Mouse (Mus musculus): ENCODE measurements around the gene Dnase2a.

DNA sequence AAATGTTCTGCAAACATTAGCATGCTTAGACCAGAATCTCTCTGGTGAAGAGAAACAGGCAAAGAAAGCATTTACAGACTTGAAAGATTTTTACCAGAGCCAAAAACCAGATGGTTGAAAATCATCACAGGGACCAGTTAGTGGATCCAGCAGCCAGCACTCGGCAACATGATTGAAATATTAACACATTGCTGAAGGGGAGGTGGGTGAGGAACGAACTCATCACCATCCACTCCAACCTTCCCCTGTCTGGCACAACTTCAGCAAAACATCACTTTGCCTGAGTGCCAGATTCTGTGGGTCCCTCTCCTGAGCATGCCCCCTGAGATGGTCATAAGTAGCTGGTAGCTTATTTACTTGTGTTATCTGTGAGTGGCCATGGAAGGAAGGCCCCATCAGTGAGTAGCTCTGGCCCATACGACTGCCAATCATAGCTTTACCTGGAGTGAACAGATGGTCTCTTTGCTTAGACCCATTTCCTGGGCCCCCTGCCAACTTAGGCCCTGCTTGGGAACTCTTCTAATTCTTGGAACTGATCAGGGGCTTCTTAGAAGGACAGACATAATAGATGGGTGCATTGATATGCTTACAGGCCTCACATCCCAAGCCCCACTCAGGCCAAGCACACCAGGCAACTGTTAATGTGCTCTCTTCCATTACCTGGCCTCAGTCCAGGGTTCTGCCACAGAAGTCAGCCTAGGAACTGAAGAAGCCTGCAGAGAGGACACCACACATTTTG, 30.9 kb upstream of the Dnase2a start:
- TF ChIP-seq CTCF (IDR thresholded peaks at IDR 0.05 in 2 of 3, conservative IDR thresholded peaks at IDR 0.05 in 1 of 3; ENCODE audit: control insufficient read depth in 1 of 3, insufficient read depth in 1 of 3, low read depth in 2 of 3, low read length in 3 of 3, poor library complexity in 1 of 3, severe bottlenecking in 1 of 3) = no peak
- TF ChIP-seq POLR2A (IDR thresholded peaks at IDR 0.05; ENCODE audit: control insufficient read depth in 1 of 2, insufficient read depth in 1 of 2, low read depth in 1 of 2, low read length in 2 of 2, poor library complexity in 1 of 2) = no peak
- TF ChIP-seq CHD2 (IDR thresholded peaks at IDR 0.05; ENCODE audit: low read length) = no peak
